Mouse (Mus musculus): ENCODE measurements around the gene Pctp.

GRCm38 (mm10) chr11:89996406-89996805 lies 6.3 kb downstream of the Pctp start:
- TF ChIP-seq CTCF (IDR thresholded peaks at IDR 0.05; ENCODE audit: insufficient read depth, low read depth, low read length), result no peak
- TF ChIP-seq POLR2A (IDR thresholded peaks at IDR 0.05; ENCODE audit: insufficient read depth, low read depth, low read length), result no peak

Measured in olfactory bulb, adult 2 months (tissue).